Mouse (Mus musculus) CD4-positive, CD25-positive, alpha-beta regulatory T cell, adult 4 months (primary cell): Measurements from ENCODE around the gene Eci3. TPM values are rescaled to one million over a fixed set of nuclear protein-coding genes. Genes with fewer than 3 reads are reported as not detected.
A peak's percentile ranks its signal among the peaks of the same experiment; 100 is the strongest.

Experiments used
- ATAC-seq: one replicate; pipeline ENCODE4 v1.8.0; 2017
- polyA plus RNA-seq, 2 experiments: library from polyadenylated mRNA; unstranded; fragments of 100-300 nt; shearing (Covaris generic); gene quantifications; one replicate each; pipeline ENCODE4 v1.2.1; 2017

The Eci3 gene
- polyA plus RNA-seq, 2 experiments from 2014 or later = 0.35 TPM; not detected in 1

- ATAC-seq = no peak
Observed at GRCm38 (mm10) chr13:34934931-34935644, 28.5 kb downstream of the Eci3 start.

GRCm38 (mm10) chr13:34924210-34924609 lies 39.4 kb downstream of the Eci3 start, which contains the start of the genes Fam217a and 4933417A18Rik:
TSS of gene Fam217a (minus strand) at chr13:34924310.
TSS of gene 4933417A18Rik (plus strand) at chr13:34924409.
- no peak for ATAC-seq

GRCm38 (mm10) chr13:34916520-34917167 lies 47.0 kb downstream of the Eci3 start:
- no peak for ATAC-seq

GRCm38 (mm10) chr13:34914614-34915013 lies 49.0 kb downstream of the Eci3 start:
- ATAC-seq = peak; percentile 60

Other genes starting within 250 kb of the Eci3 start
- not detected for gene Fam50b, start 229.0 kb downstream of the Eci3 start, polyA plus RNA-seq
- gene Prpf4b, start 88.5 kb downstream of the Eci3 start, polyA plus RNA-seq = 100 to 1,000 TPM in 1 of 2 experiments, 10 to 100 TPM in 1; 84.7 to 111 TPM
- under 1 TPM in 1 of 2 experiments, not detected in 1; 0.56 TPM for gene Fam217a, start 39.5 kb downstream of the Eci3 start, polyA plus RNA-seq
- not detected for gene 4933417A18Rik, start 39.4 kb downstream of the Eci3 start, polyA plus RNA-seq
- 10 to 100 TPM; 81.0 to 95.7 TPM for gene Eci2, start 63.3 kb upstream of the Eci3 start, polyA plus RNA-seq